Mouse (Mus musculus) limb, embryonic 10.5 days (tissue): ENCODE measurements around the gene Ston2. TPM values are rescaled to one million over a fixed set of nuclear protein-coding genes. Genes with fewer than 3 reads are reported as not detected.
"Not testable (repeated sequence)": the region's sequence is repeated elsewhere in the genome, so short reads cannot be mapped to it uniquely, and the experiment has no call there.

Experiments used
- DNase-seq: peaks from one replicate; pipeline ENCODE4 v3.0.0-alpha.2; 2017; ENCODE audit warnings: low spot score
- H3K27ac ChIP-seq: fragments of 300-500 bp; sonication (generic); 2 replicates; pipeline ENCODE4 v1.5.1; 2016; ENCODE audit warnings: mild to moderate bottlenecking
- H3K27me3 ChIP-seq: fragments of 300-500 bp; sonication (generic); 2 replicates; pipeline ENCODE4 v1.6.1; 2016; ENCODE audit warnings: low read depth, mild to moderate bottlenecking; ENCODE audit not compliant: poor library complexity, severe bottlenecking
- H3K36me3 ChIP-seq: fragments of 300-500 bp; sonication (generic); 2 replicates; pipeline ENCODE4 v1.6.1; 2016; ENCODE audit warnings: mild to moderate bottlenecking, moderate library complexity
- H3K4me1 ChIP-seq: fragments of 300-500 bp; sonication (generic); 2 replicates; pipeline ENCODE4 v1.6.1; 2016
- H3K4me3 ChIP-seq: fragments of 300-500 bp; sonication (generic); 2 replicates; pipeline ENCODE4 v1.5.1; 2016; ENCODE audit warnings: mild to moderate bottlenecking, moderate library complexity
- H3K9me3 ChIP-seq: fragments of 300-500 bp; sonication (generic); replicated peaks from 2 replicates; pipeline ENCODE4 v1.6.1; 2016; ENCODE audit warnings: mild to moderate bottlenecking
- WGBS: fragments of 180-500 bp; shearing (Covaris S2); methylation state at CpG from one replicate; pipeline ENCODE4 v1.1.7; 2016; 5-methylcytosine and 5-hydroxymethylcytosine counted together
- microRNA-seq: library from miRNA; unstranded; fragments of <30 nt; microRNA quantifications from one replicate; pipeline ENCODE4, GENCODE M21; 2017
- polyA plus RNA-seq: library from polyadenylated mRNA; unstranded; fragments of >200 nt; fragmentation: Nextera tagmentation; extraction: Ambion mirVana; gene quantifications from 2 replicates; pipeline ENCODE4 v1.2.1, GENCODE M21; 2016

Gene Ston2
- polyA plus RNA-seq, 1 experiment from 2014 or later = 5.5 TPM

DNA sequence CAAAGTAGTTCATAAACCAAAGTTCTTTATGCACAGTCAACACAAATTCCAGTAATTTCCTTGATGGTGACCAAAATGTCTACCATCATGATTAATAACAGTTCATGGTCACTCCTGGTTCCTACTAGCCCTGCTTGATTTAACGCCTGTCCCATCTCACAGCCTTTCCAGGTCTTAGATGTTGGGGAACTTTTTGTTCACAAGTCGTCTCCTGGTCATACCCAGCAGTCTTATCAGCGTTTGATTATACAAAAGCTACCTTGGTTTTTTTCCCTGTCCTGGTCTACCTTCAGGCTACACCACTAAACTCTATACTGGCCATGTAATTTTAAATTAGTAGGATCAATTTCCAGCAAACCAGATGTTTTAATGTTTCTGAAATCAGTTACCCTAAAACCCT lies 201.1 kb downstream of the Ston2 start:
- peaks cover 45% of the 10 kb centered on the region for H3K36me3 ChIP-seq
- DNase-seq = no peak
- WGBS = 54% methylated on average over 3 of the region's 3 CpGs
- no peaks in the 10 kb centered on the region for H3K27me3 ChIP-seq
- H3K27ac ChIP-seq = 0 out of 2 replicates have a peak overlapping the region, but pooled peaks have one; percentile 100
- peaks cover 15% of the 10 kb centered on the region for H3K4me1 ChIP-seq
- no peaks in the 10 kb centered on the region for H3K9me3 ChIP-seq
- peak overlapping the region; percentile 89 for H3K4me3 ChIP-seq

DNA sequence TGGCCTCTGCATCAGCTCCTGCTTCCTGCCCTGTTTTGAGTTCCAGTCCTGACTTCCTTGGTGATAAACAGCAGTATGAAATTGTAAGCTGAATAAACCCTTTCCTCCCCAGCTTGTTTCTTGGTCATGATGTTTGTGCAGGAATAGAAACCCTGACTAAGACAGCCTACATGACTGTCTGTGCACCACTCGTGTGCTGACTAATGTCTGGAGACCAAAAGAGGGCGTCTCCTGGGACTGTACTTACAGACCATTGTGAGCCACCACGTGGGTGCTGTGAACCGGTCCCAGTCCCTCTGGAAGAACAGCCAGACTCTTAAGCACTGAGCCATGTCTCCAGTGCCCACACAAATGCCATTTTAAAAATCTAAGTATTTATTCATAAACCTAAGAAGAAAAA lies 202.4 kb downstream of the Ston2 start:
- H3K4me3 ChIP-seq, H3K27ac ChIP-seq, DNase-seq, H3K27me3 ChIP-seq, H3K9me3 ChIP-seq: not testable (repeated sequence)
- peaks cover 57% of the 10 kb centered on the region for H3K36me3 ChIP-seq
- H3K4me1 ChIP-seq = peaks cover 11% of the 10 kb centered on the region
- WGBS = 95% methylated on average over 4 of the region's 4 CpGs

DNA sequence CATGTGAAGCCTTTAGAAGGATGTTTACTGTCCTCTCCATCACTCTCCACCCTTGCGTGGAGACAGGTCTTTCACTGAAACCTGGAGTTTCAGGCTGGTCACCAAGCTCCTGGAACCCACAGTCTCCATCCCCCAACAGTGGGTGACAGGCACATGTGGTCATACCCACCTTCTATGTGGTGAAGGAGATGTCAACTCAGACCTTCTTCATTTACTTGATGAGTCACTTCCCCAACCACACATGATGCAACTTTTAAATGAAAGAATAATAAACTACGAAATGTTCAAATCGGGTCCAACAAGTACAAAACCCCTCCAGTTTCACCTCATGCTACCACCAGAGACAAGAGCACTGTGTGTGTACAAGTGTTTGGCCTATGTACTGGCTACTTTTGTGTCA lies 203.0 kb downstream of the Ston2 start:
- Histone ChIP-seq H3K27ac (no peak overlapping the region), H3K36me3 (peaks cover 62% of the 10 kb centered on the region), H3K4me1 (peaks cover 9% of the 10 kb centered on the region), H3K27me3 (no peaks in the 10 kb centered on the region), H3K4me3 (no peak overlapping the region), H3K9me3 (no peaks in the 10 kb centered on the region)
- no peak for DNase-seq
- WGBS = 97% methylated on average over 3 of the region's 3 CpGs

DNA sequence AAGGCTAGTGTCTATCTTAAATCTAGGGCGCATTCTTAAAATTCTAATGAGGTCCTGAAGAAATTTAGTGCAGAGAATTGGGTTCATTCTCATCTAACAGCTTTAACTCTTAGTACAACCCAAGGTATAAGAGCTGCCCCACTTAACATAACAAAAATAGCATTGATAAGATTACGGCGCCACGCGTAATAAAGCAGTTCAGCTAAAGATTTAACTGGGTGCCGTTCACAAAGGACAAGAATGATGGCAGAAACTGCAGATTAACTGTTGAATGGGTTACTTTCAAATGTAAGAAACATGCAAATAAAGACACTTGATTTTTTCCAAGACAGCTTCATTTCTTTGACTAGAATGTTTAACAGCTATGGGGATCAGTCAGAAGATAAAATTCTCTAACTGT lies 204.8 kb downstream of the Ston2 start:
- Histone ChIP-seq H3K4me1 (peaks cover 9% of the 10 kb centered on the region), H3K4me3 (no peak overlapping the region), H3K9me3 (no peaks in the 10 kb centered on the region), H3K27me3 (no peaks in the 10 kb centered on the region), H3K36me3 (peaks cover 79% of the 10 kb centered on the region), H3K27ac (no peak overlapping the region)
- DNase-seq = no peak
- WGBS = 94% methylated on average over 6 of the region's 6 CpGs

Small RNA genes within 50 kb of the gene (microRNA-seq; reads per million reads assigned to microRNA genes)
- gene Gm22015 = not detected

Other genes starting within 250 kb of the Ston2 start
- 48.6 and 62.4 TPM in 2 replicates for gene Gtf2a1, start 197.9 kb downstream of the Ston2 start, polyA plus RNA-seq
- gene Sel1l, start 60.8 kb upstream of the Ston2 start, polyA plus RNA-seq = 50.2 and 61.9 TPM in 2 replicates